Mouse (Mus musculus): ENCODE results near the gene Uggt1.

Uggt1 gene

DNA sequence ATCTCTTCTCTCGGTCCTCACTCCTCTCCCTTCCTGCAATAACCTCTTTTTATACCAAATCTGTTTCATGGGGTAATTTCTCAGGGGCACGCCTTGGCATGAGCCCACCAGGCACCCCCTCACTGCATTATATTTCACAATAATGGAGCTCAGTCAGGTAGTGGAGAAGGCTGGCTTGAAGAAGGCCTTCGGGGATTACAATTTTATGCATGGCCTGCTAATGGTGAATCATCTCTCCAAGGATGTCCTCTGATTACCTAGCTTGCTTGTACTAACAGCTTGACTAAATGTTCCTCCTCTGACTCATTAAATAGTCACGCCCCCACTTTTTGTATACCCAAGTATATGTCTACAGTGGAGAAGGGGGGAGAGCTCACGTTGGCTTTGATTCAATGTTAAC is 128.0 kb downstream of the Uggt1 start:
- no peak for DNase-seq (ENCODE audit: low read depth, low spot score)

DNA sequence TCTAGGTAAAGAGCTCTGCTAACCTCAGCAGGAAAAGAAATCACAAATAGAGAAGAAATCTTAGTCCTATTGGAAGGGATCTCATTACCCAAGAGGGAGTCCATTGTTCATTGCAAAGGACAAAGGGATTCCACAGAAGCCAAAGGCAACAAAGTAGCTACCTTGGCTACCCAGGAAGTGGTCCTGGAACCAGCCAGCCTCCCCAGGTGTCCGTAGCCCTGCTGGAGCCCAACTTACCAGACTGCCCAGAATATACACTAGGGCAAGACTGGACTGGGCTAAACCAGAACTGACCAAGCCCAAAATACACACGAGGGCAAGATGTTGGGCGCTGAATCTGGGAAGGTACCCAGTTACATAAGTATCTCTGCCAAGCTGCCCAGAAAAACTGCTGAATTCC is 129.7 kb downstream of the Uggt1 start:
- no peak for DNase-seq (ENCODE audit: low read depth, low spot score)

DNA sequence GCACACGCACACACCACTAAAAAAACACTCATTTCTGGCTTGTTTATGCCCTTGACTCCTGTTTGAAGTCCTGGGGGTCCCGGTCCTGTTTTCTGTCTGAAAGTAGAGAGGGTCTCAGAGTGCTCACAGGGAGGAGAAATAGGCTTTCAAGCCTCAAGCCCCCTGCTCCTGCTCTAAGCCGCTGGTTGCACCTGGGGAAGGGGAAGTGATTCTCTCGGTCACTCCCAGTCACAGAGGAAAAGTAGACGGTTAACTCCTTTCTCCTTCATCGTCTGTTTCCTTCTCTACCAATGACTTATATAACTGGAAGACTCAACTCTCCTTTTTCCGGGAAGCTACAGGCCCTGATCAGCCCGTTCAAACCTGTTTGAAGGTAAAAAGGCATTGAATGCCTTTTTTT is 130.8 kb downstream of the Uggt1 start:
- DNase-seq (ENCODE audit: low read depth, low spot score) = no peak

DNA sequence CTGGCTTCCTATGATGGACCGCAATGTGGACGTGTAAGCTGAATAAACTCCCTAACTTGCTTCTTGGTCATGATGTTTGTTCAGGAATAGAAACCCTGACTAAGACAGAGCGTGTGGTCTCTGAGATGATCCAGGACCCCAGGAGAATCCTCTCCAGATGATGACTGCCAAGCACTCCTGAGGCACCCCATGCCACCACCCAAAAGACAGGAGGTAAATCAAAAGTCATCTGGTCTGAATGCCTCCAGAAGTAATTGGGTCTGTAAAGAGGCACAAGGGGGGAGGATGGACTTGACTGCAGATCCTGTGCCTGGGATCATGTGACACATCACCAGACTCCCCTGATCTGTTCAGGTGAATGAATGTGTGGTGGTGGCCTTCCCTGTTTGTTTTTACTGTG is 131.9 kb downstream of the Uggt1 start:
- DNase-seq (ENCODE audit: low read depth, low spot score) = no peak

DNA sequence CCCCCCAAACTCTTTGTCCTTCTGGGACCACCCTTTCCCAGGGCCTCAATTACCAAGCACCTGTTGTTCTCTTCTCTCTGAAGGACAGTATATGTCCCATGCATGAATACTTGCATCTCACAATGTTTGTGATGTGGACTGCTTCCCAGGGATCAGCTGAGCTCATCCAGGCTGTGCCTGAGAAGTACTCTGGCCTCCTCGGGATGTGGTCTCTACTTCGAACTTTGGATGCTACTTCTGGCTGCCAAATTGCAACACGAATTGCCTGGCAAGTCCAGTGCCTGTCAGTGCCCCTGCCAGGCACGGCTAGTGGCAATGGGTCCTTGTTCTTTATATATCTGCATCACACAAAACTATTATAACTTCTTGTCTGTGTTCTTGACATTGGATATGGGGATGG is 134.5 kb downstream of the Uggt1 start:
- no peak for DNase-seq (ENCODE audit: low read depth, low spot score)

DNA sequence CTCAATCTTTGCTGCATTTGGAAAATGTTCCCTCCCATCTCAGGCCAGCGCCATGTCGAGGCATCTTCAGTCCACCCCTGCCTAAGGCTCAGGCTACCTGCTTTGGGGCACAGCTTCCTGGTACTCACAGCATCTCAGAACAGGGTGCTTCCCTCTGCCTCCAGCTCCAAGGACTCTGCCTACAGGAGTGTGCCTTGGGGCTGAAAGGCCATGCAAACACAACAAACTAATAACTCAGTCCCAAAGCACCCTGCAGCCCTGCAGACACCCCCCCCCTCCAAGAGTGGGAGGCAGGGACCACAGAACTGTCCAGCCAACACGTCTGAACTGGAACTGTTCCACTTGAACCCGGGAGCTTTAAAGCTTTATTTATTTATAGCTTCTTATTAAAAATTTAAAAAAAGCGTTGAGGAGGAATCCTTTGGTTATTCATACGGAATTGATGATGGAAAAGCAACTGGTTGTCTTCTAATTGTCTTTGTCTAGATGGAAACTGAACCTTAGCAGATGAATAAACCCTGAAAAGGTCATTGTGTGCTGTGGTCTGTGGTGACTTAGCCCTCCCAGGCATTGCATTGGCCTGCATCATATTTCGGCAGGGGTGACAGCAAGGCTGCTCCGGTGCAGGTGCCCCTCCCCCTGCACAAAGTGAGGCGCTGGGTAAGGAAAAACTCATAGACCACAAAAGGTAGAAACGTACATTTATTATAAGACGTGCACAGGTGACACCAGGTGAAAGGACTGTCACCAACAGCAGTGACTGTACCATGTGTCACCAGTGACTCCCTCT is 138.4 kb downstream of the Uggt1 start:
- no peak for DNase-seq (ENCODE audit: low read depth, low spot score)

DNA sequence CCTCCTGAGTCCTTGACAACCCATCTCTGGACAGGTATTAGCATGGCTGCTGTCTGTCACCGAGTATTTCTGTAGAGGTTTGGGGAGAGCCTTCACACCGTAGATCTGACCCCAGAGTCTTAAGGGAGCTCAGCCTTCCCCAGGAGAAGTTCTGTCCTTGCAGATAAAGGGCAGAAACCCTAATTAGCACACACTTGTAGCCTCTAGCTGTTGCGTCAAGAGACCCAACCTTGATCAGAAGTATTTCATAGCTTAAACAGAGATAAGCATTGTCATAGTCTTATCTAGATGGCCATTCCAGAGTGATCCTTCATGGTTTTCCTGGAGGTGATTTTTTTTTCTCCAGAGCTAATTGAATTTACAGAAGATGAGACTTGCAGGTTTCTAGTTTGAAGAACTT is 144.1 kb downstream of the Uggt1 start:
- DNase-seq (ENCODE audit: low read depth, low spot score) = no peak

DNA sequence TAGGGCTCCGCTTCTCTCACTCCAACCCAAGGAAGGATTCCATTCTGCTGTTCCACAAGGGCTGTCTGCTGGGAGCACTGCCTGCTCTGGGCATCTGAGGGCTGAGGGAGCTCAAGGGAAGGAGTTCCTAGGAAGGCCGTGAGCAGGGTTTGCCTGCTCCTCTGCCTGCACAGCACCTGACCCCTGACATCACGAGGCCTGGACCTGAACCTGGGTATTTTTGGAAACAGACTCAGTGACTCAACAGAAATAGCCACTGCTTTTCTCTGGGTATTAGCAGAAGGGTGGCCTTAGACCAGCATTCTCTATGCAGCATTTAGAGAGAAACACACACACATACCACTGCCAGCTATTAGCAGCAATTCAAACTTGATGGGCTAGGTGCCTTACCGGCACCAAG is 146.1 kb downstream of the Uggt1 start:
- DNase-seq (ENCODE audit: low read depth, low spot score) = no peak

DNA sequence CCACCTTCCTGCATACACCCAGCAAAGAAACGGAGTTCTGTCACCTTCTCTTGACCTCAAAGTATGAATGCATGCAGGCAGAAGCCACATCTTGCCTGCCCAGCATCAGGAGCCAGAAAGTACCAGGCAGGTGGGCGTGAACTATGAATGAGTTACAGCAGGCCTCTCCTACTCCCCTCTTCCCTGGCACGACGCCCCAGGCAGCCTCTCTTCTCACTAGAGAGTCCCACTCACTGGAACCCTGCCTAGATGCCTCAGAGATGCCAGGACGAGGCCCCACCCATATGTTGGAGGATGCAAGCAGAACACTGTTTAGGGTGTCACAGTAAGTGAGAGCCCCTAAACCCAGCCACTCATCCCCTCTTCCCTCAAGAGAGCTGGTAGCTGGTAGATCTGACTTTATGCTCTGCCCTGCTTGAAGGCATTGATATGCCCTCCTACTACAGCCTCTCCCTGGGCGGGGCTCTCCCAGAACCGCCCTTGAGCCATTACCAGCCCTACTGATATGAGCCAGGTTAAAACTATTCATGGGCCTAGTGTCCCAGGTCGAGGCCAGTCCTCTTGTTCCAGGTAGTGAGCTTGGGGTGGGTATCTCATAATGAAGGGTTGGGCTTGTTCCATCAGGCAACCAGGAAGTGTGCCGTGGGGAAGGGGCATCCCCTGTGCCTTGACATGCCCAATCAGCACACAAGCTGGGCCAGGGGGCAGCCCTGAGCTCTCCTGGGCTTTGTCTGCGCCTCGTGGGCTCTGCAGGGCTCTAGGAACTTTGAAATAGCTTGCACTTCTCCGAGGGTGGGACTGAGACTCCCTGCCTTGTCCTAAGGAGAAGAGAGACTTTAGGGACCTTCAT is 148.9 kb downstream of the Uggt1 start:
- DNase-seq (ENCODE audit: low read depth, low spot score) = peak; percentile 82

DNA sequence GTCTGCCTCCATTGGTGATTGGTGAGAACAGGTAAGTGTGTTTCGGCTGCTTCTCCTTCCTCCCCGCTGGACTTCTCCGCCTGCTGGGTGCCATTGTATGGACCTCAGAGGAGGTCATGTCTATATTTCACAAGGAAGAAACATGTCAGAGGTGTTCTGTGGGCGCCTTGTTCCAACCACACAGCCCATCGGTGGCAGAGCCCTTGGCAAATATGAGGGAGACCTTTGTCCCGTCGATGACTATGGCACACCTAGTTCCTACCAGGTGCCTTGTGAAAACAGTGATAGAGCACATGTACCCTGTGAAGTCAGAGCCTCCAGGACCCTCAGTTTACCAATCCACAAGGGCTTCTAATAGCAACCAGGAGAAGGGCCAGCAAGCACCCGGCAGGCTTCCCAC is 150.8 kb downstream of the Uggt1 start:
- DNase-seq (ENCODE audit: low read depth, low spot score) = no peak

DNA sequence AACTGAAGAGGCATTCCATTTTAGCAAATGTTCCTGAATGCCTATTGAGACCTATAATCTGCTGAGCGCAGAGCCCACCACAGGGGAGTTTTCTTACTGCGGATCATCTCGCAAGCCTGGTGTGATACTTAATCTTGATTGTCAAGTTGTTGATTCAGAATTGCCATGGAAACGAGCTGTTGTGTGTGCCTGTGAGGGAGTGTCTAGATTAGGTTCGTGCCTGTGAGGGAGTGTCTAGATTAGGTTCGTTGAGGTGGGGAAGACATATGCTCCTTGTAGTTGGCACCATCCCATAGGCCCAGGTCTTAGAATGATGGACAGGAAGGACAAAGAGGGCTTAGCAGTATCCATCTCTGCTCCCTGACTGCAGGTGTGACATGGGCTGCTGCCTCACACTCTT is 153.3 kb downstream of the Uggt1 start:
- DNase-seq (ENCODE audit: low read depth, low spot score) = peak; percentile 95

DNA sequence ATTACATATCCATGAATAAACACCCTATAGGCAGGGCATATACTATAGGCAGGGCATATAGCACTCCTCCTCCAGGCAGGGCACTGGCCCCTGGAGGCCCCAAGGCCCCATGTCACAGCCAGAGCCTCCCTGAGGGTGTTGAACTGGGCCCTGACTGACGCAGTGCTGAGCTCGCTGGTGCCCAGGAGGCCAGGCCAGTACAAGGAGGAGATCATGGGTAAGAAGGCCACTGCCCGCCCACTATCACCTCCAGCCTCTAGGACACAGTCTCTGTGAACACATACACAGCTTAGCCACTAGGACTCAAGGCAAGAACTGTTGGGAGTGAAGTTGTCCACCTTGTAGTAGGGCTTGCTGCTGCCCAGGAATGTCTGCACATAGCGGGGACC is 153.8 kb downstream of the Uggt1 start:
- DNase-seq (ENCODE audit: low read depth, low spot score) = peak; percentile 72
